Mouse (Mus musculus) midbrain, embryonic 15.5 days (tissue): ENCODE measurements at regions not wholly inside any gene's neighbourhood (a gene's known extent, or its start where the extent isn't known, plus 50 kb on each side); places are given as distances from the start of the nearest gene placed in this dataset.
A peak's percentile ranks its signal among the peaks of the same experiment; 100 is the strongest.

ENCODE experiments used
- ATAC-seq: fragments of 200-750 bp; cut with Nextera tagmentation; replicated peaks from 2 replicates; pipeline ENCODE4 v1.8.0; 2017; ENCODE audit warnings: moderate TSS enrichment
- H3K27ac ChIP-seq: fragments of 300-500 bp; sonication (generic); 2 replicates; pipeline ENCODE4 v1.5.1; 2015; ENCODE audit warnings: mild to moderate bottlenecking, inconsistent platforms
- H3K27me3 ChIP-seq: fragments of 300-500 bp; sonication (generic); replicated peaks from 2 replicates; pipeline ENCODE4 v1.6.1; 2015; ENCODE audit warnings: inconsistent platforms
- H3K36me3 ChIP-seq: fragments of 300-500 bp; sonication (generic); replicated peaks from 2 replicates; pipeline ENCODE4 v1.6.1; 2015; ENCODE audit warnings: inconsistent platforms
- H3K4me1 ChIP-seq: fragments of 300-500 bp; sonication (generic); 2 replicates; pipeline ENCODE4 v1.6.1; 2015; ENCODE audit warnings: inconsistent platforms
- H3K4me2 ChIP-seq: fragments of 300-500 bp; sonication (generic); 2 replicates; pipeline ENCODE4 v1.6.1; 2015; ENCODE audit warnings: inconsistent platforms, mild to moderate bottlenecking, moderate library complexity
- H3K4me3 ChIP-seq: fragments of 300-500 bp; sonication (generic); 2 replicates; pipeline ENCODE4 v1.5.1; 2015; ENCODE audit warnings: mild to moderate bottlenecking, inconsistent platforms
- H3K9ac ChIP-seq: fragments of 300-500 bp; sonication (generic); 2 replicates; pipeline ENCODE4 v1.6.1; 2015; ENCODE audit warnings: mild to moderate bottlenecking, inconsistent platforms
- H3K9me3 ChIP-seq: fragments of 300-500 bp; sonication (generic); 2 replicates; pipeline ENCODE4 v1.6.1; 2016; ENCODE audit warnings: inconsistent platforms
- WGBS: fragments of 180-500 bp; shearing (Covaris S2); methylation state at CpG from one replicate; pipeline ENCODE4 v1.1.7; 2015; ENCODE audit warnings: mixed read lengths; 5-methylcytosine and 5-hydroxymethylcytosine counted together

DNA sequence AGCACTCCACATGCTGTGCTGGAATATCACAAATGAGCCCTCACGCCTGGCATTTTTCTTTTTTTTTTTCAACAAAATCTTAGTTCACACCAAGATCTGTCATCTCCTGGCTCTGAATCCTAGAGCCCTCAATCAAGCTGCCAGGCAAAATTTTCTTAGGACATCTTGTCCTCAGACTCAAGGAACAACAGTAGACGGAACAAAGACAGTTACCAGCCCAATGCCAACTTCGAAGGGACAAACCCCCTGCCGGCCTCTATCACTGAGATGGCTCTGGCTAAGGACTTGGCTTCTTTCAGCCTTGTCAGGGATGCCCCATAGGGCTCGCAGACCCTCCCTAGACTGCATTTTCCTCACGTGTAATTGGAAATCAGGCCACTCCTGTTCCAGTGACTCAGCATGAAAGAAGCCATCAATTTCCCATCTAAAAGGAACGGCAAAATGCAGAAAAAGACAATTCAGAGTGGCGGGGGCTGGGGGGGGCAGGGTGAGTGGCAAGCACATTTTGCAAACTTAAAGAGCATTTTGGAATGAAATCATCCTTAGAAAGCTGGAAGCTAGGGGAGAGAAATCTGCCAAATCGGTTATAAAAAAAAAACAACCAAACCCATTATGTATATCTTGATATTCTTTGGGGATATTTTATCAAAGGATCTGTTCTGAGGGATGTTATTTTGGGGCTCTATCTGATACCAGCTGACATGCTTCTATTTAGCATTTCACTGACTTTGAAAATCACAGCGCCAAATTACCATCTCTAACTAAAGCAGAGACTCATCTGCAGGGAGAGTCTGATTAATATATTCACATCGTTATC lies 116.1 kb upstream of the Sulf2 start:
- Histone ChIP-seq H3K4me2 (no peak overlapping the region), H3K4me3 (no peak overlapping the region), H3K36me3 (no peaks in the 10 kb centered on the region), H3K4me1 (peaks cover 24% of the 10 kb centered on the region), H3K27me3 (no peaks in the 10 kb centered on the region), H3K9ac (no peak overlapping the region), H3K9me3 (no peaks in the 10 kb centered on the region), H3K27ac (peak overlapping the region; percentile 68)
- WGBS: 44% methylated on average over 11 of the region's 11 CpGs
- no peak for ATAC-seq

DNA sequence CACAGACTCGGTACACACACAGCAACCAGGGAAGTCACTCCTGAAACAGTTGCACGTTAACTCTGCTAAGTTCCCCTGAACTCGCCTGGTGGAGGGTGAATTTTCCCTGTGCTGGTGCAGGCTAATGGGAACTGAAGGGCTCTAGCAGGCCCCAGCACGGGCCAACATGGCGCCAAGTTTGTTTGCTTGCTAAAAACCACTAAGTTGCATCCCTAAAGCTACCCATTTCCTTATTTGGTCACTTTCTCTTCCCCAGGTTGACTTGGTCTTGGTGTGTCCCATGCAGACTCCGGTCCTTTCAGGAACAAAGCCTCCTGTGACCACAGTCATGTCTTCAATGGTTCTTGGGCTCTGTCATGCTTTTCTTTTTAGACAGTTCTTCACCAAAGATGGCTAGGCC lies 114.5 kb upstream of the Sulf2 start:
- H3K9ac ChIP-seq: no peak overlapping the region
- 92% methylated on average over 6 of the region's 6 CpGs for whole genome bisulfite sequencing
- H3K4me3 ChIP-seq: no peak overlapping the region
- H3K4me1 ChIP-seq: peaks cover 27% of the 10 kb centered on the region
- H3K9me3 ChIP-seq: no peaks in the 10 kb centered on the region
- no peaks in the 10 kb centered on the region for H3K36me3 ChIP-seq
- H3K27ac ChIP-seq: no peak overlapping the region
- no peaks in the 10 kb centered on the region for H3K27me3 ChIP-seq
- ATAC-seq: no peak
- H3K4me2 ChIP-seq: no peak overlapping the region

DNA sequence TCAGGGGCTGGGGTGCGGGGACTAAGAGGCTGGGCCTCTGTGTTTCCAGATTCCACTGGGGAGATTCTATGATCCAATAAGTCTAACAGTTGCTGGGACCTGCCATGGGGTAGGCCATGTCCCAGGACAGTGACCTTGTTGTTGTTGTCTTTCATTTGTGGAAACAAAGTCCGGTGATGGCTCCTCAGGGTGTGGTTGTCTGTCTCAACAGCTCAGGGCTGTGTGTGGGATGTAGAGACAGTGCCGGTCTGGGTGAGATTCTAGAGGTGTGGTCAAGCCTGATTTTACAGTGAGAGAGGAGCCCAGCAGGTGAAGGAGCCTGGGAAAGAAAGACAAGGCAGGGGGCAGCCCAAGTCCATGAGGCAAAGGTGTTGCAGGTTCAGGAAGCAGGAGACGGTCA lies 111.5 kb upstream of the Sulf2 start:
- WGBS: 83% methylated on average over 4 of the region's 4 CpGs
- H3K9me3 ChIP-seq: no peaks in the 10 kb centered on the region
- no peak for ATAC-seq
- no peak overlapping the region for H3K27ac ChIP-seq
- no peak overlapping the region for H3K4me3 ChIP-seq
- no peaks in the 10 kb centered on the region for H3K27me3 ChIP-seq
- no peaks in the 10 kb centered on the region for H3K36me3 ChIP-seq
- peaks cover 16% of the 10 kb centered on the region for H3K4me1 ChIP-seq
- H3K9ac ChIP-seq: no peak overlapping the region
- no peak overlapping the region for H3K4me2 ChIP-seq

DNA sequence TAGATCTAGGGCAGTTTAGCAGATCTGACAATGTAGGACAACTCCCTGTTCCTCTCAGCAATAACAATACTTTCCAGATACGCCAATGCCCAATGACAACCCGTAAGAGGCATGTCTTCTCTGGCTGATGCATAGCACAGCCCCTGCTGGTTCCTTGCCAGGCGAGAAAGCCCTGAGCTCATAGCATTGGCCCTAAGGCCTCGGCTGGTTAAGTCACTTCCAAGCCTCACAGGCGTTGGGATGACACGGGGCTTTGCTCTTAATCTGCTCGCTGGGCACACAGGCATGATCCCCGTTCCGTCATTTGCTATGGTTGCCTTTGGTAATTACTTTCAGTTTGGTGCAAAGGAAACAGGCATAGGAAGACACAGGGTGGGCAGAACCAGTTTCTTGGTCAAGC lies 111.0 kb upstream of the Sulf2 start:
- WGBS: 45% methylated on average over 9 of the region's 9 CpGs
- H3K9ac ChIP-seq: no peak overlapping the region
- no peaks in the 10 kb centered on the region for H3K27me3 ChIP-seq
- no peak overlapping the region for H3K4me3 ChIP-seq
- H3K36me3 ChIP-seq: no peaks in the 10 kb centered on the region
- peaks cover 16% of the 10 kb centered on the region for H3K4me1 ChIP-seq
- H3K9me3 ChIP-seq: no peaks in the 10 kb centered on the region
- ATAC-seq: no peak
- H3K27ac ChIP-seq: no peak overlapping the region
- H3K4me2 ChIP-seq: no peak overlapping the region

DNA sequence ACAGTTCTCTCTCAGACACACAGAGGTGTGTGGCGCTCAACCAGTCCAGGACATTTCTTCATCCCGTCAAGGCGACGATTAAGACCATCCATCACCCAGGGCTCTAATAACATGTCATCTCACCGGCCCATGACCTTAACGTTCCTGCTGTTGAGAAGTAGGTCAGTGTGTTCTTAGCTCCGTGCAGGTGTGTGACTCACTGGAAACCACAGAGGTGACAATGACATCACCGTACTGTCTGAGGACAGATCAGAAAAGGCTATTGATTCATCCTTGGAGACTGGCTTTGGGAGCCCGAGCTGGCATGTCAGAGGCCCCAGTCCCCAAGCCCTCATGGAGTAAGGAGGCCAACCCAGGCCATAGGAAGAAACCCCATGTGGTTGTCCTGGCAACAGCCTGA lies 109.3 kb upstream of the Sulf2 start:
- no peaks in the 10 kb centered on the region for H3K9me3 ChIP-seq

DNA sequence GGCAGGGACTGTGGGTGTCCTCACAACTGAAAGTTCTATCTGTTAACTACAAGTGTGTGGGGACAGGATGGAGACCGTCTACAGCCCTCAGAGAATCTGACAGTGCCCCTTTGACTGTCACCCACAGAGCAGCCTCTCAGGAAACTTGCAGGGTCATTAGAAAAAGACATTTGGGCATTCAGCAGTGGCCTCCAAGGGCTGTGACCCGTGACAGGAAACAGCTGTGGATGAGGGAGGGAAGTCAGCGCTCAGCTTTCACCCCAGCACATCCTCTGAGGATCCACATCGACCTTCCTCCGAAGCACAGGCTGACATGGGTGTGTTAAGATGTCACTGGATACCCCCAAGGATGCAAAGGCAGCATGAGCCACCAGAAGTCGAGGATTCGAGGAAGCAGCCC lies 106.3 kb upstream of the Sulf2 start:
- ATAC-seq: no peak
- H3K4me1 ChIP-seq: peaks cover 28% of the 10 kb centered on the region
- H3K36me3 ChIP-seq: no peaks in the 10 kb centered on the region
- no peaks in the 10 kb centered on the region for H3K27me3 ChIP-seq
- H3K4me2 ChIP-seq: no peak overlapping the region
- H3K9me3 ChIP-seq: no peaks in the 10 kb centered on the region
- WGBS: 31% methylated on average over 7 of the region's 7 CpGs
- H3K27ac ChIP-seq: no peak overlapping the region
- H3K9ac ChIP-seq: no peak overlapping the region
- no peak overlapping the region for H3K4me3 ChIP-seq

More for the DNA sequence above, 109.3 kb upstream of the Sulf2 start:
- Histone ChIP-seq H3K4me2 (no peak overlapping the region), H3K4me1 (peaks cover 18% of the 10 kb centered on the region), H3K4me3 (no peak overlapping the region), H3K27me3 (no peaks in the 10 kb centered on the region), H3K36me3 (no peaks in the 10 kb centered on the region), H3K9ac (no peak overlapping the region), H3K27ac (no peak overlapping the region)
- no peak for ATAC-seq
- 87% methylated on average over 9 of the region's 9 CpGs for WGBS

DNA sequence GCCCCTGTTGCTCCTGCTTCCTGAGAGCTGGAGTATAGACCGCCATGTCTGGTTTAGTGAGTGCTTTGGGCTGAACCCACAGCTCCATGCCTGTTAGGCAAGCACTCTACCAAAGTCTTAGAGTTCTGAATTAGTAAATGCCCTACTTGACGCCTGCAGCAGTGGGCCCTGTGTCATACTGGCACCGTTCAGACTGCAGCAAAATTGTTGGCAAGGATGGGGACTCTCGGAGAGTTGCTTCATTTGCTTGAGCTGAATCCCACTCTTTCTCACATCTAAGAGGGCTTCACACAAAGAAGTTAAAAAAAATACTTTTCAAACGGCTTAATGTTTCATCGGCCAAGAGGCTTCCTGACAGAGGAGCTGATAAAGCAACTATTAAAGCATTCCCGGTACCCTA lies 105.6 kb upstream of the Sulf2 start:
- no peak overlapping the region for H3K9ac ChIP-seq
- H3K4me2 ChIP-seq: no peak overlapping the region
- no peaks in the 10 kb centered on the region for H3K36me3 ChIP-seq
- 51% methylated on average over 7 of the region's 7 CpGs for WGBS
- peaks cover 28% of the 10 kb centered on the region for H3K4me1 ChIP-seq
- no peak for ATAC-seq
- H3K27me3 ChIP-seq: no peaks in the 10 kb centered on the region
- H3K9me3 ChIP-seq: no peaks in the 10 kb centered on the region
- H3K4me3 ChIP-seq: no peak overlapping the region
- H3K27ac ChIP-seq: no peak overlapping the region

DNA sequence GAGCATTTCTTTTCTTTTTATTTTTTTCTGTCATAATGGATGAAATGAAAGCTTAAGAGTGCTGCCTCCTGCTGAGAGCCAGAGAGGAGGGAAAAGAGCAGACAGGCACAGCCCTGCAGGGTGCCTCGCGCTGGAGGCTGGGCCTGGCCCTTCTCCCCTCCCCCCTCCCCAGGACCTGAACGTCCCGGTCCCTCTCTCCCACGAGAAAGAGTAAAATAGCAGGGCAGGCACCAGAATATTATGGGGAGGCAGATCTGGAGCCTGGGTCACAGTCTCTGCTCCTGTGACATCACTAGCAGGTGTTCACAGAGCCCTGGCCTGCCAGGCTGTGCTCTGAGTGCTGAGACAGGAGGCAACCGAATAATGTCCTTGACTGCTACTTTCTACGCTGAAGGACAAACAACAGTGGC lies 103.3 kb upstream of the Sulf2 start:
- Histone ChIP-seq H3K36me3 (no peaks in the 10 kb centered on the region), H3K27me3 (no peaks in the 10 kb centered on the region), H3K4me1 (peaks cover 22% of the 10 kb centered on the region), H3K9me3 (no peaks in the 10 kb centered on the region), H3K9ac (no peak overlapping the region), H3K4me2 (no peak overlapping the region), H3K27ac (0 out of 2 replicates have a peak overlapping the region, but pooled peaks have one; percentile 0), H3K4me3 (no peak overlapping the region)
- WGBS: 9% methylated on average over 7 of the region's 7 CpGs
- ATAC-seq: no peak

DNA sequence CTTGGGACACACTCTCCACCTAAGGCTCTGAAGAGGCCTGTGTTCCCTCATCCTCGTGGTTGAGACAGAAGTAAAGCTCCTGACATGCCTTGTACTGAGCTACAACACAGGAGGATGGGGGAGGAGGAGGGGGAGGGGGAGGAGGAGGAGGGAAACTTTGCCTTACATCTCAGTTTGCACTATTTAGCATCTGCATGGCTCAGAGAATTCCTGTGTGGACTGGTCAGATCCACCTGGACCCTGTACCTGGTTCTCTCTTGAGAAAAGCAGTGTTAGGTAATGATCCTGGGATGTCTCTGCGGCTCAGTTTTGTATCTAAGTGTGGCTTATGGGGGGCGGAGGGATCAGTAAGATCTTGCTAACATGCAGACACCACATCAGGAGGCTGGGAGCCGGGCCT lies 102.2 kb upstream of the Sulf2 start:
- H3K27ac ChIP-seq: no peak overlapping the region
- ATAC-seq: no peak
- H3K36me3 ChIP-seq: no peaks in the 10 kb centered on the region
- H3K9ac ChIP-seq: no peak overlapping the region
- H3K9me3 ChIP-seq: no peaks in the 10 kb centered on the region
- no peaks in the 10 kb centered on the region for H3K27me3 ChIP-seq
- 58% methylated on average over 4 of the region's 4 CpGs for WGBS
- peaks cover 22% of the 10 kb centered on the region for H3K4me1 ChIP-seq
- no peak overlapping the region for H3K4me3 ChIP-seq
- H3K4me2 ChIP-seq: no peak overlapping the region

DNA sequence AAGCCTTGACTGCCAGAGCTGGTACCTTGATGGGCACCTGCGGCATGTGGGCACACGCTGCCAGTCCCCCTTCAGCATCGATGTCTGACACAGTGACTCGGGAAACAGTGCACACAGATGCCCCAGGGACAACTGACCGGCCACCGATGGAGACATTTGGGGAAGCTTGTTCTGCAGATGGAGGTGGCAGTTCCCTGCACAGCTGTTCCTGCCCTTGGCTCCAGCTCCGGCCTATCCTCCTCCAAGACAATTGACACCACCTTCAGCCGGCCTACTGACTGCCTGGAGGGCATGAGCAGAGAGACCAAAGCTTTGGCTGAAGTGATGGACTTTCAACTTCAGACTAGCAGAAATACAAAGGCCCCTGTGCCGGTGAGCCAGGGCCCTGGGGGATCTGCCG lies 100.7 kb upstream of the Sulf2 start:
- peaks cover 17% of the 10 kb centered on the region for H3K4me1 ChIP-seq
- no peaks in the 10 kb centered on the region for H3K9me3 ChIP-seq
- H3K36me3 ChIP-seq: no peaks in the 10 kb centered on the region
- 81% methylated on average over 10 of the region's 10 CpGs for WGBS
- H3K4me3 ChIP-seq: no peak overlapping the region
- no peak overlapping the region for H3K4me2 ChIP-seq
- no peak overlapping the region for H3K27ac ChIP-seq
- ATAC-seq: no peak
- no peaks in the 10 kb centered on the region for H3K27me3 ChIP-seq
- H3K9ac ChIP-seq: no peak overlapping the region

DNA sequence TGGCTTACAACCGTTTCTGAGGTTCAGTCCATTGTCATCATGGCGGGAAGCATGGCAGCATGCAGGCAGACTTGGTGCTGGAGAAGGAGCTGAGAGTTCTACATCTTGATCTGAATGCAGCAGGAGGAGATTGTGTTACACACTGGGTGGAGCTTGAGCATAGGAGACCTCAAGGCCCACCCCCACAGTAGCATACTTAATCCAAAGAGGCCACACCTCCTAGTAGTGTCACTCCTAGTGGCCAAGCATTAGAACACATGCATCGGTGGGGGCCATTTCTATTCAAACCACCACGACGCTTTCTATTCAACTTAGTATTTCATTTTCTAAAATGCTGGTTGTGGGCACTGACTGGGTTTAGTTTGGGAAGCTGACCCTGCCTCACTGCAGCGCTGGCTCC lies 99.1 kb upstream of the Sulf2 start:
- Histone ChIP-seq H3K27me3 (no peaks in the 10 kb centered on the region), H3K4me1 (peaks cover 12% of the 10 kb centered on the region), H3K9me3 (no peaks in the 10 kb centered on the region), H3K9ac (no peak overlapping the region), H3K4me2 (no peak overlapping the region), H3K36me3 (no peaks in the 10 kb centered on the region), H3K4me3 (no peak overlapping the region), H3K27ac (no peak overlapping the region)
- WGBS: 79% methylated on average over 6 of the region's 6 CpGs
- no peak for ATAC-seq

DNA sequence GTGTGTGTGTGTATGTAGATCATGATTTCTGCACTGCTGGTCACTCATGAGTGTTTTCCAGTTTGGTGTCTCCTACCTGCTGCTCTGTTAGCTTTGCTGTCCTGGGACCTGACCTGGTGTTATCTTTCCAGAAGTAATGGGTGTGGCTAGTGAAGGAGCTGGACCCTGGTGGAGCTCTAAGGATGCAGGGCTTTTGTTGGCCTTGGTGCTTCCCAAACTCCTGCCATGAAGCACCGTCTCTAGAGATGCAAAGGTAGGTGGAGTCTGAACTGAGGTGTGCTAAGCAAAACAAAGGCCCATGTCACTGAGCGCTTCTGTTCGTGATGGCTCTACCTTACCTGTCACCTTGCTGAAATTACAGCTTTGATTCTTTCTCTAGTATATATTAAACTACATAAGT lies 96.6 kb upstream of the Sulf2 start:
- H3K27ac ChIP-seq: no peak overlapping the region
- peaks cover 10% of the 10 kb centered on the region for H3K4me1 ChIP-seq
- H3K36me3 ChIP-seq: no peaks in the 10 kb centered on the region
- 90% methylated on average over 3 of the region's 3 CpGs for WGBS
- no peak for ATAC-seq
- no peak overlapping the region for H3K4me3 ChIP-seq
- H3K27me3 ChIP-seq: no peaks in the 10 kb centered on the region
- H3K4me2 ChIP-seq: no peak overlapping the region
- no peaks in the 10 kb centered on the region for H3K9me3 ChIP-seq
- H3K9ac ChIP-seq: no peak overlapping the region

DNA sequence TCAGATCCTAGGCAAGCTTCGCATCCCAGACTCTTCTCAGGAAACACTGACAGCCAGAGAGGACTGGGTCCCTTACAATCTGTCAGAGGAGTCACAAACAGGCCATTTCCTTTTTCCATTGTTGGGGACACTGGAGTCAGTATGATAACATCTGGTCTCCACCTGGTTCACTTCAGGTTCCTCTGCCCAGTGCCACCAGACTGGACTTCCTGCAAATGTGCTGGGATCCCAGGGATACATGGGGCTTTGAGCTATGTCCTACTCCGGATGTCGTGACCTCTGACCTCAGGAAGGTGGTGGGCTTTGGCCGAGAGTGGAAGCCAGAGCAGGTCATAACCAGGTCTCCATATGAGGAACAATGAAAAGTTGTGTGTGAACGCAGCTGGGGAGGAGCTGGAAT lies 96.0 kb upstream of the Sulf2 start:
- Histone ChIP-seq H3K4me3 (no peak overlapping the region), H3K9me3 (no peaks in the 10 kb centered on the region), H3K36me3 (no peaks in the 10 kb centered on the region), H3K9ac (no peak overlapping the region), H3K27ac (no peak overlapping the region), H3K4me1 (peaks cover 10% of the 10 kb centered on the region), H3K4me2 (no peak overlapping the region), H3K27me3 (no peaks in the 10 kb centered on the region)
- no peak for ATAC-seq
- WGBS: 77% methylated on average over 5 of the region's 5 CpGs
